Mouse (Mus musculus) myocyte (in vitro differentiated cells): ENCODE results near the gene Dnm1. TPM values are rescaled to one million over a fixed set of nuclear protein-coding genes. Genes with fewer than 3 reads are reported as not detected.
A peak's percentile ranks its signal among the peaks of the same experiment; 100 is the strongest.

ENCODE experiments used
- H3K27me3 ChIP-seq: one replicate; pipeline ENCODE4 v1.6.1; 2011; ENCODE audit not compliant: control insufficient read depth, insufficient read depth, insufficient read length
- H3K36me3 ChIP-seq: one replicate; pipeline ENCODE4 v1.6.1; 2011; ENCODE audit not compliant: control insufficient read depth, insufficient read depth
- H3K4me2 ChIP-seq: one replicate; pipeline ENCODE4 v1.6.1; 2011; ENCODE audit warnings: low read depth, control low read depth
- H3K4me3 ChIP-seq: one replicate; pipeline ENCODE4 v1.5.1; 2011; ENCODE audit warnings: mild to moderate bottlenecking, control low read depth, moderate library complexity
- H3K79me2 ChIP-seq: one replicate; pipeline ENCODE4 v1.6.1; 2011; ENCODE audit not compliant: control insufficient read depth, insufficient read depth
- H3ac ChIP-seq: one replicate; pipeline ENCODE4 v1.6.1; 2011; ENCODE audit not compliant: control insufficient read depth, insufficient read length
- CEBPB ChIP-seq: IDR thresholded peaks from 2 replicates; pipeline ENCODE4 v1.6.1; 2011; ENCODE audit warnings: mild to moderate bottlenecking, moderate library complexity; ENCODE audit not compliant: poor library complexity, insufficient read depth, severe bottlenecking
- E2F4 ChIP-seq: IDR thresholded peaks from one replicate; pipeline ENCODE4 v1.6.1; 2011; ENCODE audit warnings: mild to moderate bottlenecking, control low read depth, moderate library complexity; ENCODE audit not compliant: insufficient read depth
- MAX ChIP-seq: IDR thresholded peaks from one replicate; pipeline ENCODE4 v1.6.1; 2011; ENCODE audit warnings: low read depth, mild to moderate bottlenecking, control low read depth
- MYOD1 ChIP-seq, 3 experiments: IDR thresholded peaks; one replicate each; pipeline ENCODE4 v1.6.1; 2011; ENCODE audit warnings: control low read depth in 2 of 3, low read depth in 2 of 3, mild to moderate bottlenecking in 2 of 3, moderate library complexity in 1 of 3; ENCODE audit not compliant: insufficient read length in 2 of 3, control insufficient read depth in 1 of 3
- MYOG ChIP-seq, 3 experiments: IDR thresholded peaks; one replicate each; pipeline ENCODE4 v1.6.1; 2011; ENCODE audit warnings: control low read depth in 2 of 3, low read depth in 2 of 3, mild to moderate bottlenecking in 2 of 3; ENCODE audit not compliant: insufficient read length in 2 of 3, control insufficient read depth in 1 of 3, insufficient read depth in 1 of 3
- POLR2A ChIP-seq: IDR thresholded peaks from one replicate; pipeline ENCODE4 v1.6.1; 2011; ENCODE audit warnings: low read depth, mild to moderate bottlenecking, control low read depth, moderate library complexity; ENCODE audit not compliant: insufficient read length
- POLR2AphosphoS2 ChIP-seq: IDR thresholded peaks from one replicate; pipeline ENCODE4 v1.6.1; 2011; ENCODE audit warnings: low read depth, control low read depth; ENCODE audit not compliant: insufficient read length
- REST ChIP-seq: IDR thresholded peaks from one replicate; pipeline ENCODE4 v1.6.1; 2011; ENCODE audit warnings: mild to moderate bottlenecking, control low read depth, moderate library complexity; ENCODE audit not compliant: insufficient read depth, insufficient read length
- SRF ChIP-seq: IDR thresholded peaks from one replicate; pipeline ENCODE4 v1.6.1; 2011; ENCODE audit warnings: low read depth; ENCODE audit not compliant: control insufficient read depth, insufficient read length
- TCF12 ChIP-seq: IDR thresholded peaks from one replicate; pipeline ENCODE4 v1.6.1; 2011; ENCODE audit warnings: mild to moderate bottlenecking, control low read depth; ENCODE audit not compliant: poor library complexity, insufficient read depth, severe bottlenecking
- TCF3 ChIP-seq: IDR thresholded peaks from one replicate; pipeline ENCODE4 v1.6.1; 2011; ENCODE audit warnings: low read depth, control low read depth; ENCODE audit not compliant: insufficient read length
- USF1 ChIP-seq: IDR thresholded peaks from one replicate; pipeline ENCODE4 v1.6.1; 2011; ENCODE audit warnings: low read depth, mild to moderate bottlenecking, control low read depth, moderate library complexity
- polyA plus RNA-seq: library from polyadenylated mRNA; unstranded; fragments of >200 nt; fragmentation: generic; extraction: Trizol; gene quantifications from one replicate; pipeline ENCODE4 v1.2.1, GENCODE M21; 2012; ENCODE audit warnings: missing spikeins

The Dnm1 gene
- polyA plus RNA-seq, 1 experiment: 44.0 TPM

- peaks cover 51% of the 10 kb centered on the region for H3K79me2 ChIP-seq
- no peaks in the 10 kb centered on the region for H3K27me3 ChIP-seq
- TF ChIP-seq MAX: no peak
- no peak for TF ChIP-seq MYOG (IDR thresholded peaks at IDR 0.05; ENCODE audit: control insufficient read depth in 1 of 3, insufficient read depth in 1 of 3, insufficient read length in 2 of 3, low read depth in 2 of 3)
- peak within 1 kb of the TSS; percentile 88 for H3K4me3 ChIP-seq
- peak within 1 kb of the TSS; percentile 95 for H3K4me2 ChIP-seq
- peaks cover 4% of the 10 kb centered on the region for H3K36me3 ChIP-seq
- peak within 1 kb of the TSS; percentile 62 for H3ac ChIP-seq
Measured at GRCm38 (mm10) chr2:32287334-32287840, 65.8 kb downstream of the Dnm1 start, which contains the start of gene Golga2. Gene Golga2 (plus strand): TSS chr2:32287384.

GRCm38 (mm10) chr2:32283986-32284385 lies 69.2 kb downstream of the Dnm1 start:
- no peak overlapping the region for H3K4me2 ChIP-seq
- TF ChIP-seq E2F4 (no peak), CEBPB (no peak), TCF3 (no peak)
- H3ac ChIP-seq: no peak overlapping the region
- peaks cover 24% of the 10 kb centered on the region for H3K36me3 ChIP-seq
- H3K79me2 ChIP-seq: peaks cover 23% of the 10 kb centered on the region
- no peaks in the 10 kb centered on the region for H3K27me3 ChIP-seq
- H3K4me3 ChIP-seq: no peak overlapping the region

- Histone ChIP-seq H3K4me2 (no peak overlapping the region), H3K79me2 (peaks cover 17% of the 10 kb centered on the region), H3ac (no peak overlapping the region), H3K4me3 (no peak overlapping the region), H3K36me3 (peaks cover 28% of the 10 kb centered on the region), H3K27me3 (no peaks in the 10 kb centered on the region)
- TF ChIP-seq SRF (no peak), MAX (no peak), MYOD1 (IDR thresholded peaks at IDR 0.05; ENCODE audit: control insufficient read depth in 1 of 3, insufficient read length in 2 of 3, low read depth in 2 of 3) (no peak), E2F4 (no peak), REST (no peak), POLR2A (no peak), USF1 (no peak)
Measured at GRCm38 (mm10) chr2:32282727-32283126, 70.4 kb downstream of the Dnm1 start.

- H3K4me2 ChIP-seq: no peak overlapping the region
- TF ChIP-seq CEBPB: no peak
- H3K36me3 ChIP-seq: peaks cover 28% of the 10 kb centered on the region
Measured at GRCm38 (mm10) chr2:32282289-32282688, 70.8 kb downstream of the Dnm1 start.

GRCm38 (mm10) chr2:32275823-32276222 lies 77.3 kb downstream of the Dnm1 start:
- TF ChIP-seq CEBPB (no peak), MAX (no peak), MYOD1 (IDR thresholded peaks at IDR 0.05; ENCODE audit: control insufficient read depth in 1 of 3, insufficient read length in 2 of 3, low read depth in 2 of 3) (no peak), REST (no peak), POLR2A (no peak), POLR2AphosphoS2 (no peak), MYOG (IDR thresholded peaks at IDR 0.05; ENCODE audit: control insufficient read depth in 1 of 3, insufficient read depth in 1 of 3, insufficient read length in 2 of 3, low read depth in 2 of 3) (no peak), E2F4 (no peak), TCF12 (no peak), SRF (no peak)
- Histone ChIP-seq H3K4me3 (no peak overlapping the region), H3ac (no peak overlapping the region), H3K27me3 (no peaks in the 10 kb centered on the region), H3K79me2 (no peaks in the 10 kb centered on the region), H3K4me2 (no peak overlapping the region), H3K36me3 (peaks cover 17% of the 10 kb centered on the region)

More at GRCm38 (mm10) chr2:32282289-32282688, 70.8 kb downstream of the Dnm1 start:
- Histone ChIP-seq H3K27me3 (no peaks in the 10 kb centered on the region), H3K79me2 (peaks cover 12% of the 10 kb centered on the region), H3K4me3 (no peak overlapping the region), H3ac (no peak overlapping the region)

- TF ChIP-seq REST: no peak
- TF ChIP-seq TCF12: no peak
- no peak for TF ChIP-seq POLR2AphosphoS2
- no peak for TF ChIP-seq TCF3
- TF ChIP-seq CEBPB: no peak
- H3K4me3 ChIP-seq: peak overlapping the region; percentile 58
- no peak overlapping the region for H3K4me2 ChIP-seq
- H3K79me2 ChIP-seq: peaks cover 8% of the 10 kb centered on the region
- H3K27me3 ChIP-seq: peaks cover 3% of the 10 kb centered on the region
- no peak overlapping the region for H3ac ChIP-seq
- H3K36me3 ChIP-seq: peaks cover 4% of the 10 kb centered on the region
Measured at GRCm38 (mm10) chr2:32260635-32261034, 92.5 kb downstream of the Dnm1 start.
